Mouse (Mus musculus) heart, adult 2 months (tissue): ENCODE results near the gene Tnnc1. TPM values are rescaled to one million over a fixed set of nuclear protein-coding genes. Genes with fewer than 3 reads are reported as not detected.

ENCODE experiments used
- DNase-seq, 2 experiments: peaks; one replicate each; pipeline ENCODE4 v3.0.0; 2021
- H3K27ac ChIP-seq: fragments of 200-600 bp; 2 replicates; pipeline ENCODE4 v1.8.1; 2022
- H3K27me3 ChIP-seq: fragments of 200-500 bp; 2 replicates; pipeline ENCODE4 v1.6.1; 2012; ENCODE audit warnings: mild to moderate bottlenecking, low read length, inconsistent platforms, mixed read lengths; ENCODE audit not compliant: control insufficient read depth, insufficient read depth
- H3K36me3 ChIP-seq: fragments of 200-500 bp; 2 replicates; pipeline ENCODE4 v1.6.1; 2012; ENCODE audit warnings: low read length, inconsistent platforms; ENCODE audit not compliant: control insufficient read depth, insufficient read depth
- H3K4me1 ChIP-seq: fragments of 200-500 bp; 2 replicates; pipeline ENCODE4 v1.6.1; 2011; ENCODE audit warnings: low read length; ENCODE audit not compliant: control insufficient read depth, insufficient read depth
- H3K4me3 ChIP-seq: fragments of 200-600 bp; 2 replicates; pipeline ENCODE4 v1.8.1; 2022
- H3K79me2 ChIP-seq: fragments of 200-500 bp; replicated peaks from 2 replicates; pipeline ENCODE4 v1.6.1; 2012; ENCODE audit warnings: mild to moderate bottlenecking, inconsistent platforms, low read length, moderate library complexity, mixed read lengths; ENCODE audit not compliant: control insufficient read depth, insufficient read depth
- H3K9ac ChIP-seq: fragments of 200-500 bp; 2 replicates; pipeline ENCODE4 v1.6.1; 2012; ENCODE audit warnings: low read depth, mild to moderate bottlenecking, control low read depth, inconsistent platforms, low read length, mixed read lengths
- CTCF ChIP-seq: fragments of 200-600 bp; IDR thresholded peaks from 2 replicates; pipeline ENCODE4 v1.8.1; 2022; ENCODE audit warnings: antibody characterized with exemption, mild to moderate bottlenecking, moderate library complexity
- EP300 ChIP-seq: fragments of 200-500 bp; IDR thresholded peaks from 2 replicates; pipeline ENCODE4 v1.6.1; 2011; ENCODE audit warnings: low read depth, low read length, control low read depth; ENCODE audit not compliant: insufficient read depth
- POLR2A ChIP-seq: fragments of 200-500 bp; IDR thresholded peaks from 2 replicates; pipeline ENCODE4 v1.6.1; 2011; ENCODE audit warnings: mild to moderate bottlenecking, low read depth, low read length, control low read depth; ENCODE audit not compliant: insufficient read depth
- WGBS: fragments of 180-500 bp; shearing (Covaris S2); methylation state at CpG from one replicate; pipeline ENCODE4 v1.1.7; 2018; 5-methylcytosine and 5-hydroxymethylcytosine counted together
- intact Hi-C: fragments of 180-260 bp; cut with DNase I; formaldehyde crosslinking; loops from one replicate; pipeline ENCODE4 v1.15.1; 2025
- polyA plus RNA-seq: library from polyadenylated mRNA; depleted of rRNA; stranded (reverse); fragments of >200 nt; gene quantifications from 2 replicates; pipeline ENCODE4 v1.2.3, GENCODE M21; 2012
- total RNA-seq, 2 experiments: library from RNA; stranded (reverse); gene quantifications; 2 replicates each; pipeline ENCODE4 v1.2.3; 2021

The Tnnc1 gene
- total and polyA plus RNA-seq, 3 experiments = 4,851 to 5,508 (median 5,084) TPM

DNA sequence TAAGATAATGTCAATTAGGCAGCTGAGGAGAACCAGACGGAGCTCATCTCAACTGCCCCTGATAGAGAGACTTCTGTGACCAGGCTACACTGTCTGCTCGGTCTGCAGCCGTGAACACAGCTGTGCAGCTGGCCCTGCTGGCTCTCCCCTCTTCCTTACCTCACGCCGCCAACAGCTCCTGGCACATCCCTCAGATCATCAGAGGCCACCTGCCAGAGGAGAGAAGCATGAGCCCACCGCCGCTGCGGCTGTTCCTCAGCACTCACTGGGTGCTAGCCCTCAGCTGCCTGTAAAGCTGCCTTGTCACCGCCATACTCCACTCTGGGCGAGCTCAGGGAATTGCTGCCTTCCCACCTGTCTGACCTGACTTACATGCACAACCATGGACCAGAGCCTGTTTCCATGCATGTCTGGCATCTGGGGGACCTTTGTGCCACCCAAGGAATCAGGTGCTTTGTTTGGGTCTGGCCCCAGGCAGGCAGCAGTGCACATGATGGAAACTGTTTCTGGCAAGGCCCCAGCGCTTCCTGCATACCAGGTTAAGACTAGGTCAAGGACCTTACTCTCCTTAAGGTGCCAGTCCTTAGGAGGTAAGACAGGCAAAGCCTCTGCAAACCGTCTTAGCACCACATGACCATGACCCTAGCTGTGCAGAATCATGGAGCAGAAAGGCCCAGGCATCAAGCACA lies 28.3 kb upstream of the Tnnc1 start:
- Histone ChIP-seq H3K27ac (no peak overlapping the region), H3K4me1 (peaks cover 12% of the 10 kb centered on the region), H3K9ac (no peak overlapping the region), H3K27me3 (no peaks in the 10 kb centered on the region), H3K36me3 (no peaks in the 10 kb centered on the region; the same call in 1 of the 2 replicates), H3K79me2 (no peaks in the 10 kb centered on the region), H3K4me3 (no peak overlapping the region)
- peak in 1 of 2 experiments; percentile 32 for DNase-seq
- intact Hi-C loops = no loop called here
- no peak for TF ChIP-seq CTCF
- no peak for TF ChIP-seq POLR2A
- TF ChIP-seq EP300 = no peak
- WGBS = 65% methylated on average over 12 of the region's 12 CpGs

DNA sequence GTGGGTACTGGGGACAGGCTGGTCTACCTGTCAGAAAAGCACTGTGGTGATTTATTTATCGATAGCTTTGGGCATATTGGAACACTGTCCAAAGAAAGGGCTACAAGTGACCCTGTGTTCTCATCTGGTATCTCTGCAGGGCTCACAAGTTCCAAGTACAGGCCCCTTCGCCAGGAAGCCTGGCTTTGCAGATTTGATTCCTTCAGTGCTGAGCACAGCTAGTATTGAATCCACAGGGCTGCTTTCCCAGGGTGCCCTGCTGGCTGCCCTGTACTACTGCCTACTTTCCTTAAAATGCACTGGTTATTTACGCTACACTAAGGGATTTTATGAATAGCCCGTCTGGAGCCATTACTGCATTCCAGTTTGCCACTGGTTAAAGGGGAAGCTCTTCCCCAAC lies 26.6 kb upstream of the Tnnc1 start:
- H3K4me1 ChIP-seq = peaks cover 12% of the 10 kb centered on the region
- DNase-seq = no peak
- no peaks in the 10 kb centered on the region for H3K27me3 ChIP-seq
- H3K9ac ChIP-seq = no peak overlapping the region
- no peaks in the 10 kb centered on the region for H3K79me2 ChIP-seq
- 72% methylated on average over 4 of the region's 4 CpGs for WGBS
- no peak overlapping the region for H3K4me3 ChIP-seq
- peak overlapping the region; percentile 11; the same call in 1 of the 2 replicates for H3K27ac ChIP-seq
- intact Hi-C loops = no loop called here
- no peaks in the 10 kb centered on the region; the same call in 1 of the 2 replicates for H3K36me3 ChIP-seq
- no peak for TF ChIP-seq EP300
- no peak for TF ChIP-seq POLR2A
- TF ChIP-seq CTCF = no peak

DNA sequence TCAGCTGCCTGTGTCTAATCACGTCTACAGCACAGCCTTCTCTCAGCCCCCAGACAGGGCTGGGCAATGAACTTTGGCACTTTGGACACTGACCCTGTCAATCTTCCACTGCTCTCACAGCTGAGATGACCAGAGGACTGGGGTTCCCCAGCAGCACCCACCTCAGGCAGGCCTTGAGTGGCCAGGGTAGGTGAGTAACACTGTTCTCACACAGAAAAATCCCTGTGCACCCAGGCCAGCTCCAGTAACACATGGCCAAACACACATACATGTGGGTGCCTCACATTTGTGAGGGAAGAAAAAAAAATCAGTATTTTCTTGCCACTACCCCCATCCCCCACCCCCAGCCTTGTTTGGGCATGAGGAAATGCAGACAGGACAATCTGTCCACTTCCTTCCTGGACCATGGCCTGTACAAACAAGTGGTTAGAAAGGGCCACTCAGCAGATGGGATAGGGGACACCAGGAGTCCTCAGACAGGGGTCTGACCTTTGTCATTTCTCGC lies 25.3 kb upstream of the Tnnc1 start:
- peak overlapping the region; percentile 47 for H3K27ac ChIP-seq
- intact Hi-C loops = no loop called here

DNA sequence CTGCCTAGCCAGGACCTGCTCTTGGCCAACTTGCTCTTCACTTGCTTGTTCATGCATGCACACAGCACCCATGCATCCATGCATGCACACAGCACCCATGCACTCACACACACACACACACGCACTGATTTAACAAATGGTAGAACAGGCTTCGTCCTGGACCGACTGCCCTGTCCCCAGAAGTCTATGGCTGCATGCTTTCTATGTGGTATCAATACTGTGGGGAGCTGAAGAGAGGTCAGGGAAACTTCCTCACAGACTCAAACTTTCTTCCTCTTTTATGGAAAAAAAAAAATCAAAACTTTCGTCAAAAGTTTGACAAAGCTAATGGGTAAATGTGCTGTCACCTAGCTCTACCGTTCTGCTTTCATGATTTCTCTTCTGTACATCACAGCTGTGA lies 24.6 kb upstream of the Tnnc1 start:
- Histone ChIP-seq H3K27ac (no peak overlapping the region; the same call in 1 of the 2 replicates), H3K36me3 (no peaks in the 10 kb centered on the region; the same call in 1 of the 2 replicates), H3K27me3 (no peaks in the 10 kb centered on the region), H3K79me2 (no peaks in the 10 kb centered on the region), H3K9ac (no peak overlapping the region), H3K4me3 (no peak overlapping the region), H3K4me1 (peaks cover 12% of the 10 kb centered on the region)
- no peak for DNase-seq
- intact Hi-C loops = no loop called here
- TF ChIP-seq CTCF = no peak
- TF ChIP-seq EP300 = no peak
- TF ChIP-seq POLR2A = no peak
- WGBS = 43% methylated on average over 5 of the region's 5 CpGs

More for the DNA sequence above, 25.3 kb upstream of the Tnnc1 start:
- 53% methylated on average over 2 of the region's 2 CpGs for whole genome bisulfite sequencing
- 0 out of 2 replicates have a peak, but pooled peaks have one; percentile 53 for TF ChIP-seq EP300
- no peak for TF ChIP-seq CTCF
- peak; percentile 39; the same call in 1 of the 2 replicates for TF ChIP-seq POLR2A
- no peaks in the 10 kb centered on the region for H3K79me2 ChIP-seq
- no peaks in the 10 kb centered on the region; the same call in 1 of the 2 replicates for H3K36me3 ChIP-seq
- DNase-seq = peak in 1 of 2 experiments; percentile 51
- H3K4me3 ChIP-seq = no peak overlapping the region
- no peaks in the 10 kb centered on the region for H3K27me3 ChIP-seq
- H3K4me1 ChIP-seq = peaks cover 12% of the 10 kb centered on the region
- no peak overlapping the region for H3K9ac ChIP-seq

DNA sequence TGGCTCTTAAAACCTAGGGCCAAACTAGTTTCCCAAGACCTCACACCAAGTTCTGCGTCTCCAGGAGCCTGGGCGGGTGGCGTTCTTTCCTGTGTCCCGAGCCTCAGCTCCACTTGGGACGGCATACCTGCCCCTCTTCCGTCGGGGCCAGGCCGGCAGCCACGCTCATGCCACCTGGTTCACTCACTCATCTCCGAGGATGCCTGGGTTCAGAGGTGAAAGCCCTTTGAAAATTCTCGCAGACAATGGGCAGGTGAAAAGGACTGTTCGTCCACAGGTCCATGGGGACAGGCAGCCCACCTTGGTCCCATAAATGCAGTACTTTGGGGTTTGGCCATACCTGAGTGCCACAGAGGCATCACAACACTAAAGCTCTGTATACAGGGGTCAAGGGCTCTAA lies 23.9 kb upstream of the Tnnc1 start:
- no peak overlapping the region for H3K4me3 ChIP-seq
- DNase-seq = no peak
- no peak for TF ChIP-seq POLR2A
- TF ChIP-seq CTCF = no peak
- no peak for TF ChIP-seq EP300
- no peaks in the 10 kb centered on the region for H3K79me2 ChIP-seq
- H3K9ac ChIP-seq = no peak overlapping the region
- peaks cover 12% of the 10 kb centered on the region for H3K4me1 ChIP-seq
- H3K27me3 ChIP-seq = no peaks in the 10 kb centered on the region
- intact Hi-C loops = no loop called here
- H3K36me3 ChIP-seq = no peaks in the 10 kb centered on the region; the same call in 1 of the 2 replicates
- 80% methylated on average over 12 of the region's 12 CpGs for WGBS
- H3K27ac ChIP-seq = no peak overlapping the region

DNA sequence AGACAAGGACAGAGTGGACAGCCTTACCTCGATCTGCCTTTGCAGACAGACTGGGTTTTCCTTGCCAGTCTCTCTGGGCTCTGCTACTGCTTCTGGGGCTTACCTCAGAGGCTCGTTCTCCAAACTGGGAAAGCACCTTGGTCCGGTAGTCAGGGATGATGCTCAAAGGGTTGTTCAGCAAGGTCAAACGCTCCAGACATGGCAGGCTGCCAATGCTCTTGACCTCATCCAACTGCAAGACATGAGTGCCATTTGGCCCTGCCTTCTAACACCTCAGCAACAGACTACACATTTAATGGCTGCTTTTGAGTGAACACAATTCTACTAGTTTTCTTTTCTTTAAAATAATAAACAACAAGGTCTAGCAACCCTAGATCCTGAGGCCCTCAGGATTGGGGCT lies 21.5 kb upstream of the Tnnc1 start:
- DNase-seq = peak in 1 of 2 experiments; percentile 73
- Histone ChIP-seq H3K4me1 (peaks cover 9% of the 10 kb centered on the region), H3K27ac (no peak overlapping the region), H3K79me2 (no peaks in the 10 kb centered on the region), H3K9ac (no peak overlapping the region), H3K27me3 (no peaks in the 10 kb centered on the region), H3K36me3 (no peaks in the 10 kb centered on the region; the same call in 1 of the 2 replicates), H3K4me3 (no peak overlapping the region)
- 23% methylated on average over 4 of the region's 4 CpGs for WGBS
- no peak for TF ChIP-seq POLR2A
- no peak for TF ChIP-seq EP300
- TF ChIP-seq CTCF = no peak
- intact Hi-C loops = no loop called here
